Mouse (Mus musculus): ENCODE results near the gene U2af2. TPM values are rescaled to one million over a fixed set of nuclear protein-coding genes. Genes with fewer than 3 reads are reported as not detected.
"Not testable (repeated sequence)": the region's sequence is repeated elsewhere in the genome, so short reads cannot be mapped to it uniquely, and the experiment has no call there.

U2af2 gene
- total RNA-seq, 4 experiments from 2014 or later, result 38.2 to 52.9 (median 47.0) TPM

DNA sequence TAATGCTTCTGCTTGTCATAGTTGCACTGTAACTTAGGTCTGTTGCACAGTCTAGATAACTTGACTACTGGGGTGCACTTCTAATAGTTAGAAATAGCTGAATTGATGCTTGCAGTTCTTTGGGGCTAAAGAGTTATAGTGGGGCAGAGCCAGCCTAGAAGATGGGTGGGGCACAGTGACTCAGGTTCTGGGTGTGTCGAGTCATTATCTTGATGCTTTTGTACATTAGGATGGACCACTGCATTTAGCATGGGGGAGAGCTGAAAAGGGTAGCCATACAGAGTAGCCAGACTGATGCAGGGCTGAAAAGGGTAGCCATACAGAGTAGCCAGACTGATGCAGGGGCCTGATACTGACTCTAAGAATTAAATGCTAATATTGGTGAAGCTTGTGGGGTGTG lies 11.6 kb downstream of the U2af2 start:
- no peak for DNase-seq (ENCODE audit: low spot score in 2 of 2)

GRCm38 (mm10) chr7:5074984-5075383 lies 13.0 kb downstream of the U2af2 start:
- DNase-seq (ENCODE audit: low spot score in 2 of 2), result no peak

GRCm38 (mm10) chr7:5076931-5077330 lies 15.0 kb downstream of the U2af2 start:
- DNase-seq (ENCODE audit: low spot score in 2 of 2), result no peak

DNA sequence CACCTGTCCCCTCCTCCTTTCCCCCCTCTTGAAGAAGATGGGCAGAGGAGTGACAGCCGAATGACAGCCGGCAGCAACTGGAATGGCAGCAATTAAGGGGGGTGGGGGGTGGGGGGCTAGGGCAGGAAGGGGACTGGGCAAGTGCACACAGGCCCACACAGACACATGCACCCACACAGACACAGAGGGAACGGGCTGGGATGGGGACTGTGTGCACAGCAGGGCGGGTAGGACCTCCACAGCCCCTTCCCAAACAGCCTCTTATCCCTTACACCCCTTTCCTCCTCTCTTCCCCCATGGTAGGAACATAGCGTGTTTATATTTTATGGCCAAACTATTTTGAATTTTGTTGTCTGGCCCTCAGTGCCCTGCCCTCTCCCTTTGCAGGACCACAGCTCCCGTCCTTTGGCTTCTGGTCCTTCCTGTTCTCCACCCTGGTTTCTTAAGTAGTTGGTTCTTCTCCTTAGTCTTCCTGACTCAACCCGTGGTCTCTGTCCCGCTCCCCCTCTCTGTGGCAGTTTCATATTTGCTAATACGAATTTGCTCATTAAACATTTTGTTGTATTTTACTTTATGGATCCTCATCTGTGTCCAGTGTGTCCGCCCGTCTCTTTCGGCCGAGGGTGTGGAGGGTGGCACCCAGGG lies 17.5 kb downstream of the U2af2 start:
- not testable (repeated sequence) for DNase-seq (ENCODE audit: low spot score in 2 of 2)

DNA sequence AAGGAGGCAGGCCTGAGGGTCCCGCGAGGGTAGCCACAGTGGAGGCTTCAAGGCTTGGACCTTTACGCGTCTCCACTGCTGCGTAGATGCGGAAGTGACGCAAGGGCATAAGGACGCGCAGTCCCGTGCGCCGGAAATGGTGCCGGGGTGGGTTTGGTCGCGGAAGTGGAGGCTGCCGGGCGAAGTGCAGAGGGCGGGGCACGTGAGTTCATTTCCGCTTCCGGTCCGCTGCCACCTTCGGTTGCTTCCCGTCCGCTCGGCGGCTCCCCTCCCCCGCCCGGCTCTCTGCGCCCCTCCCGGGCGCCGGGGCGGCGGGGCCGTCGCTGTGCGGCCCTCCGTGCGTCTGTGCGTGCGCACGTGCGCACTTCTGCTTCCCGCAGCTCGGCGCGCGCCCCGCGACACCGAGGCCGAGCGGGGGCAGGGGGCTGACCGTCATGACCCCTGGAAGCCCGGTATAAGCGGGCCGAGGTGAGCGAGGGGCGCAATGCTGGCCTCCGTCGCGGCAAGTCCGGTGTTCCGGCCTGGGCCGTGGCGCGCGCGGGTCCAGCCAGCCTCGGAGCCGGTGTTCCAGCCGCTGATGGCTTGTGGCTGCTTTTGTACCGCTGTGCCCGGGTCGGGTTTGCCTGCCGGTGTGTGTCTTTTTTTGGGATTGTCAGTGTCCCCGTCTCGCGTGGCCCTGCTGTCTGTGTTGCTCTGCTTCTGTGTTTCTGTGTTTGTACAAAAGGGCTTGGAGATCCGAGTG lies 18.2 kb downstream of the U2af2 start, which contains the start of gene Epn1:
TSS of gene Epn1 (plus strand) at position 226 of the 742 bp plus-strand sequence.
- DNase-seq (ENCODE audit: low spot score in 2 of 2), result peak; percentile 92 to 94

DNA sequence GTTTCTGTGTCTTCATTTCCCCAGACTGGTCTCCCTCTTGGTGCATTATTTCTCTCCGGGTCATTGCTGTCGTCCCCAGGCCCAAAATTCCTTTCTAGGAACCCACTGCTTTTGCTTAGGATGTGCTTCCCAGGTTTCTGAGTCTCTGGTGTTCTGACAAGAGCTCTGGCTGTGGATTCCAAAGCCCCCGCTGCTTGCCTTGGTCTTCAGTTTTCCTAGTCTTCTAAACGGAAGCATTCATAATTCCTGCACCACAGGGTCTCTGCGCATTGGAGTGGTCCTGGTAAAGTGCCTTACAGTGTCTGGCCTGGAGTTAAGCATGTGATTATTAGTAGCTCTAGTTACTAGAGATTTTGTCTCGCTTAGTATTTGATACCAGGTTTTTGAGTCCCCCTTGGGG lies 18.9 kb downstream of the U2af2 start:
- DNase-seq (ENCODE audit: low spot score in 2 of 2), result no peak

DNA sequence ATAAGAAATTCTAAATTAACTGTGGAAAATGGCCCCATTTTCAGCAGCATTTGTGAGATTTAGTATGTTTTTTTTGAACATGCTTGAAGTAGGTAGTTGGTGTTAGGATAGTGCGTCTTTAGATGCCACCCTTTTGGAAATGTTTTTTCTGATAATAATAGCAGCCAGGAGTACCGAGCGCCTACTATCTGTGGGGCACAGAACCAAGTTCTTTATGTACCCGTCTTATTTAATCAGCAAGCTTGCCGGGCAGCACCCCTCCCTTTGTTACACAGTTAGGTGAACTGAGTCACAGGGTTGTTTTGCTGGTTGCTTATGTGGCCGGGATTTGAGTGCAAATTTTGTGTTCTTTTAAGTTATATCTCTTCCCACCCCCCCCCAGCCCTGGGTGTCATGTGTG lies 19.3 kb downstream of the U2af2 start:
- DNase-seq (ENCODE audit: low spot score in 2 of 2), result no peak

GRCm38 (mm10) chr7:5081939-5082338 lies 20.0 kb downstream of the U2af2 start:
- DNase-seq (ENCODE audit: low spot score in 2 of 2), result no peak

DNA sequence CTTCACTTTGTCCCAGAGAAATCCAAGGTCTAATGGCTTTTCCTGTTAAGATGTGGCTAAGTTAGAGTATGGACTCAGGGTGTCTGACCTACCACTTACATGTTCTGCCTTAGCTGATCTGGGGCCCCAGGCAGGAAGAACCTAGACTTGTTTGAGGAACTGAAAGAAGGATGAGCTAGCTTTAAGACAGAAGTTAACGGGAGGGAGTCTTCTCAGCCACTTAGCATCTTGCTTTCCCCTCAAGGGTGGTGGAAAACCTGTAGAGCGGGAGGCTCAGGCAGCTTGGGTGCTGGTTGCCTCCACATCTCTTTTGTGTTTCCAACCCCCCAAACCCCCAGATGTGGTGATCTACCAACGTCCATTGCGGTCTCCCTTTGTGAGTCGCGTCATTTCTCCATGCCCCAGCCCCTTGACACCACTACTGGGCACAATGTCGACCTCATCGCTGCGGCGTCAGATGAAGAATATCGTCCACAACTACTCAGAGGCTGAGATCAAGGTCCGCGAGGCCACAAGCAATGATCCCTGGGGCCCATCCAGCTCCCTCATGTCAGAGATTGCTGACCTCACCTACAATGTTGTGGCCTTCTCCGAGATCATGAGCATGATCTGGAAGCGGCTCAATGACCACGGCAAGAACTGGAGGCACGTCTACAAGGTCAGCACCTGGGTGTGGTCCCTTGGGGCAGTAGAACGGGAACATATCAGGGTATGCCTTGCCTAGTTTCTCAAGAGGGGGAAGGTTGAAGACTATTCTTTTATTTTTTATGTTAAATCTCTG lies 21.6 kb downstream of the U2af2 start:
- DNase-seq (ENCODE audit: low spot score in 2 of 2), result no peak

DNA sequence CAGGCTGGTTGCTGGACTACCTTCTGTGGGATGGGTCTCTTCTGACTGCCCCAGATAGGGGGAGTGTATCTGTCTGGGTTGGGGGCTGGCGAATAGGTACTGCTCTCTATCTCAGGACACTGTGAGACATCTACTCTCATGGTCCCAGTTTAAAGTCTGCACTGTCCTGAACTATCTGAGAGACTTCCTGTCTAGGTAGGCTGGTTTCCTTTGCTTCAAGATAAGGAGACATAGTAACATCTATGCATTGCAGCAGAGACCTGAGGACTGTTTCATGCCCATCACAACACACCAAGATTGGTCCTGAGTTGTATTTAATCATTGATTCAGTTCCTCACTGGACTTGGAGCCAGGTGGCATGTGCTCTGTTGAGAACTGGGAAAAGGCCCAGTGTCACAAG lies 23.6 kb downstream of the U2af2 start:
- DNase-seq (ENCODE audit: low spot score in 2 of 2), result no peak

DNA sequence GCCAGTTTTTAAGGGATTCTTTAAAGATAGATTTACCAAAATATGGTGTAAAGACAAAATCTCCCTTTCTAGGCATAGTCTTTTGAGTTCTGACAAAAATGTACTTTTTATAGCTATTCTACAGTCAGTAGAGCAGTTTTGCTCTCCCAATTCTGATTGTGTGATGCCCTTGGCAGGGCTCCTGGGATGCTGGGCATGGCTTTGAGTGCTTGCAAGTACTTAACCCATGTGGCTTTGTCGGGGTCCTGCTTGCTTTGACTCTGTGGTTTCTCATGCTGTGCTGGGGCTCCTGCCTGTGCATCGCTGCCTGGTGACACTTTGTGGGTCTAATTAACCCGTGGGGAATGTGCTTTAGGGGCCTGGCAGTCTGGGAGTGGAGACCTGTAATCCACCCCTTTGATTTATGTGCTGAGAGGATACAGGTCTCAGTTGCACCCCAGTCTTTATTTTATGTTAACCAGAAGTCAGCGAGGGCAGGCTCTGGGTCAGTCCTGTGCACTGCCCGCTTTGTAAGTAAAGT lies 25.0 kb downstream of the U2af2 start:
- DNase-seq (ENCODE audit: low spot score in 2 of 2), result no peak

GRCm38 (mm10) chr7:5087886-5088285 lies 25.9 kb downstream of the U2af2 start:
- DNase-seq (ENCODE audit: low spot score in 2 of 2), result no peak

DNA sequence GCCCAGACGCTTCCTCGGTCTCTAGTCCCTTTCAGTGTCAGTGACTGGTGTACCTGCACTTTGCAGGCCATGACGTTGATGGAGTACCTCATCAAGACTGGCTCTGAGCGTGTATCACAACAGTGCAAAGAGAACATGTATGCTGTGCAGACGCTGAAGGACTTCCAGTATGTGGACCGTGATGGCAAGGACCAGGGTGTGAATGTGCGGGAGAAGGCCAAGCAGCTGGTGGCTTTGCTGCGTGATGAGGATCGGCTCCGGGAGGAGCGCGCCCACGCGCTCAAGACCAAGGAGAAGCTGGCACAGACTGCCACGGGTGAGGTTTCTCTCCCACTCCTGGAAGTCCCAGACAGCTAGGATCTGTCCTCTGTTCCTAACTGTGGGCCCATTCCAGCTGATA lies 27.9 kb downstream of the U2af2 start:
- DNase-seq (ENCODE audit: low spot score in 2 of 2), result no peak

DNA sequence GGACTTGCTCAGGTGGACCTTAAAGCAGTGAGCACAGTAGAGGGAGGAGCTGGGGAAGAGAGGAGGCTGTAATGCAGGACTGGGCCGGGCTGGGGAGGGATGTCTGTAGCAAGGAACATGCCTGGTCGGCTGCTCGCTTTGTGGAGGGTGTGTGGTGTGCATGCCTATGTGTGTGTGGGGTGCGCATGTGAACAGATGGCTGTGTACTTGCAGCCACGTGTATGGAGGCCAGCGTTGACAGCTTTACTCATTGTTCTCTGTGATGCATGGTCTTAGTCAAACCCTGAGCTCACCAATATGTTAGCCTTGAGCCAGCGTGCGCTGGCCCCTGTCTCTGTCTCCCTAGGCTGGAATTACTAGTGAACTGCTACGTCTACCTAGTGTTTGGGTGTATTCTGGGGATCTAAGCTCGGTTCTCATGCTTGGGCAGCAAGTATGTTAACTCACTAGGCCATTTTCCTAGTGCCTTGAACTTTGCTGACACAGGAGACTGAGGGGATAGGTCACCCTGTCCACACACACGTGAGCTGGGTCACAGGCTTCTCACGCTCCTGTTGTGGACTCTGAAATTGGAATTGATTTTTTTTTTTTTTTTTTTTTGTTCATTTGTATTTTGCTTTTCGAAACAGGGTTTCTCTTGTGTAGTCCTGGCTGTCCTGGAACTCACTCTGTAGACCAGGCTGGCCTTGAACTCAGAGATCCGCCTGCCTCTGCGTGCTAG lies 29.2 kb downstream of the U2af2 start:
- DNase-seq (ENCODE audit: low spot score in 2 of 2), result no peak

DNA sequence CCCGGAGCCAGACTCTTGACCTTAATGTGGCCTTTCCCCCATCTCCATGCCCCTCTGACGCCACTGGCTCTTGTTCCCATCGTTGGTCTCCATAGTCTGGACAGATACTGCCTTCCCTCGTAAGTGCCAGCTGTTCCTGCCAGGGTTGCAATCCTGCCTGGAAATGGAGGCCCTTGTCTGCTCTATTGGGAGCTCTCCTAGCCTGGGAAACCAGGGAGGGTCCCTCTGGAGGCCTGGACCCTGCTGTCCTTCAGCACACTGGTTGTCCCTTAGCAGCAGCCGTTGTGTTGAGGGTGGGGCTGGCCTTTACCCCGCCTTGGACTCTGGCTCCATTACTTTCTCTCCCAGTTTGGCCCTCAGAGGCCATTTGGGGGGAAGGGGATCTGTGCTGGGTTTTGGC lies 30.4 kb downstream of the U2af2 start:
- no peak for DNase-seq (ENCODE audit: low spot score in 2 of 2)

- DNase-seq (ENCODE audit: low spot score in 2 of 2), result no peak
Measured at GRCm38 (mm10) chr7:5092831-5093510, 31.0 kb downstream of the U2af2 start.

DNA sequence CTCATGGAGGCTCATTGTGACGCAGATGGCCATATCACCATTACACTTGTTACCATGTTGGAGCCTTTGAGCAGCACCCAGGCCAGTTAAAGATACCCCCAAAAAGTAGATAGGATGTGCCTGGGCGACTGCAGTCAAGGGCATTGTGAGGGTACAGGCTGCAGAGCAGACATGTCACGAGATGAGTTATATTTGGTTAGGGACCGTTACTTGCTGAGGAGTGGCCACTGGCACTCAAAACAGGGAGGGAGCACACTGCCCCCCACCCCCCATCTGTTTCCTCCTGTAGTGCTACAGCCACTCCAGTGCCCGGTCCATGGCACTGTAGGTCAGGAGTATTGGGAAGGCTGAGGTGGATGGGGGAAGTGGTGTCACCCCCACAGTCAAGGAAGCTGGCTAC lies 36.8 kb downstream of the U2af2 start:
- DNase-seq (ENCODE audit: low spot score in 2 of 2), result no peak

DNA sequence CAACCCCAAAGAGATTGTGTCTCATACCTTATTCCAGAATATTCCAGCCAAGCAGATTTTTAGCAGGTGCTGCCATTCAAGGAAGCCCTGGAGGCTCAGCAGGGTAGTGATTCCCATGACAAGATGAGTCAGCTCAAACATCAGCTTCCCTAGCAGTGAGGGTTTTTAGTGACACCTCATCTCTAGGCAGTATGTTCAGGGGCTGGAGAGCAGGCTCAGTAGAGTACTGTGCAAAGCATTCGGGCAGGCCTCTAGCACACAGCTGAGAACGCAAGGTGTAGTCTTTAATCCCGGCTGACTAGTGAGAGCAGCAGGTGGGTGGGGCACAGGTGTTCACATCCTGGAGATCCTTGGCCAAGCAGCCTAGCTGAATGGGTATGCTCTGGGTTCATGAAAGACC lies 37.9 kb downstream of the U2af2 start:
- DNase-seq (ENCODE audit: low spot score in 2 of 2), result no peak

DNA sequence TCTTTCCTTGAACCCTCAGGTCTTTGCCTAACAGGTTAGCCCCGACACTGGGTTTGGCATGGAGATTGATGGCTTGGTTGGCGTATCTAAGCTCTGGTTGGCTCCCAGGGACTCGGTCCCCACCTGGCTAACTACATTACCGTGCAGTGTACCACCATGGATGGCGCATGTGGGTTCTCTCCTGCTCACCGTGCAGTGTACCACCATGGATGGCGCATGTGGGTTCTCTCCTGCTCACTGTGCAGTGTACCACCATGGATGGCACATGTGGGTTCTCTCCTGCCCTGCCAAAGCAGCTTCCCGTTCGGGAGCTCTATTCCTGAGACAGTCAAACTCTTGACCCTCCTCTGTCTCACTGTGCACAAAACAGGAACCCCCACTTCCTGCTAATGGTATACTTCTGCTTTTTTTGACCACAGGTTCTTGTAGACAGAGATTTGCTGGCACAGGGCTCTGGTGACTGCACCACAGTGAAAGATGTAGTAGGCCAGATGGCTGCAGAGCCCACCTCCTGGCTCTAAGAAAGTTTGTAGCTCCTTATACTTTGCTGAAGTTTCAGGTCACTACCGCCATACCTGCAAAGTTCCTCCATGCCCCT lies 39.2 kb downstream of the U2af2 start:
- DNase-seq (ENCODE audit: low spot score in 2 of 2), result no peak

DNA sequence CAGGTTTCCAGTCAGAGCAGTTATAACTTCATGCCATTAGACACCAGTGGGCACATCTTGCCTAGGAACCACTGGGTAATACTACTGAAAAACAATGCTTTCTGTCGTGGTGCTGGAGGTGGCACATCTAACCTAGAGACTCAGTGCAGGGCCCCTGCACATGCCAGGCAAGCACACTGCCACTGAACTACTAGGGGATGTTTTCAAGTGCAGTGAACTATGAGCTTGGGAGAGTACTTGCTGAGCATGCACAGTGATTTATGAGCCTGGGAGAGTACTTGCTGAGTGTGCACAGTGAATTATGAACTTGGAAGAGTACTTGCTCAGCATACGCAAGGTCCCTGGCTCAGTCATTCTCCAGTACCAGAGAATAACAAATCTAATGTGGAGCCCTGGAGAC lies 40.6 kb downstream of the U2af2 start:
- no peak for DNase-seq (ENCODE audit: low spot score in 2 of 2)
